Mouse (Mus musculus): ENCODE measurements at regions not wholly inside any gene's neighbourhood (a gene's known extent, or its start where the extent isn't known, plus 50 kb on each side); places are given as distances from the start of the nearest gene placed in this dataset.

DNA sequence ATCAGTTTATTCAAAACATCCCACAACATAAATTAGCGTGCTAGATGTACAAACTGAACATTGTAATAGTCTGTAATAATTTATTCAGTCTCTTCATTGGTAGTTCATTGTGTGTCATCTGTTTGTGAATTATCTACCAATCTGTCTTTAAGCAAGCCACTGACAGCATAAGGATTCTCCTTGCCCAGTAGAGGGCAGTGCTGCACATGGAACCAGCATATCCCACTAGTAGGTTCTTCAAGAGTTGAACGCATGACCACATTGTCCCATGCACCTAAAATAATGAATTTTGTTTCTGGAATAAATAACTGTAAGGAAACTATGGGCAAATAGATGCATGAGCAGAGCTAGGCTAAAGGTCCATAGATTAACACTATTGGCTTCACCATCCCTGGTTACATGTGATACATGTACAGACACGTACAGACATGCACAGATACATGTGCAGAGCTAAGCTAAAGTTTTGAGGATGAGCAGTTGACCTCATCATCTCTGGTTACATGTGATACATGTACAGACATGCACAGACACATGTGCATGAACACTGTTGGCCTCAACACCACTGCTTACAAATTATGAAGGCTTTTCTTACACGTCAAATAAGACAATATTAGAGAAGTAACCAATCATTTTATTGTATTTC lies 143.0 kb upstream of the Ctnnd2 start:
- peak; percentile 77 to 86 for DNase-seq (ENCODE audit: low spot score in 2 of 2)

DNA sequence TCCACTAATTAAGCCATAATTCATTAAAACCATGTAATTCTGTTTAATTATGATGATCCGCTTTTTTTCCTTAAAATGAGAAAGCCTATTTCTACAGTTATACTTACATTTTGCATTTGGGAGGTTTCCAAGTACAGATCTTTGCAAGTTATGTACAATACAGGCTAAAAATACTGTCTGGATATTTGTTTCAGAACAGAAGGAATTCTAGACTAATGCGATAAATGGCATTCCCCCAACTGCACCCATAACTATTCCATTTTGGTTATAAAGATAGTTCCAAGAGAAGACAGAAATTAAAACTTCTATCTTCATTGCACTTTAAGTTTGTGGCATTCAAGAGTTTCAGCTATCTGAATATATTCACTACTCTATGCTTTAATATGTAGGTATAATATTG lies 137.0 kb upstream of the Ctnnd2 start:
- no peak for DNase-seq (ENCODE audit: low spot score in 2 of 2)

DNA sequence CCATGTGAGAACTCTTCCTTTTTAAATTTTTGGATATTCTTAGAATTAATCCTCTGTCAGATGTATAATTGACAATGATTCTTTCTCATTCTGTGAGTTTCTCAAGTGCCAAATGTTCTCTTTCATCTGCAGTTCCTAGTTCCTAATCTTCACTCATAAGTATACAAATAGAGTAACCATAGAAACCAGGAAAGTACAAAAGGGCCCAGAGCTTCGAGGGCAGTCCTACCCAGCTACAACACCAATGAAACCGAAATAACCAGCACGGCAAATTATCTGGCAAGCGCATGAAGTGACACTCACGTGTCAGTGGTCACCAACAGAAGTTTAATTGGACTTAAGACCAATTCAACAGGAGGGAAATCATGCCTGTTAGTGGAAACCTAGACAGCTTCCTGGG lies 121.5 kb upstream of the Ctnnd2 start:
- DNase-seq (ENCODE audit: low spot score in 2 of 2) = no peak

DNA sequence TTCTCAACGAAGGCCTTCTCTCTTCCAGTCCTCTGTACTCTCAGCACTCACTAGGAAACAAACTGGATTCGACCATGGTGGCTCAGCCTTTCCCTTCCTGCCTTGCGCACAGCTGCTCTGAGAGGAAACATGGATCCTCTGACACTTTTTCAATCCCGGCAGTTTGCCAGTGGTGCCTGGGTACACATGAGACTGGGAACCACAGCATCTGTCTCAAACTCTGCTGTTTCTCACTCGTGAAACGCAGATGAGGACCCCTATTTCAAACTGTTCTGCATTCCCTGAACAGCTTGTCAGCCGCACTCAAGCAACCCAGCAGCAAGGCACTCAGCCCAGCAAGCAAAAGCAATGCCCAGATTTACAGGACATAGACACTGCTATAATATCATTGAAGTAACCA lies 112.6 kb upstream of the Ctnnd2 start:
- peak; percentile 73 to 78 for DNase-seq (ENCODE audit: low spot score in 2 of 2)

DNA sequence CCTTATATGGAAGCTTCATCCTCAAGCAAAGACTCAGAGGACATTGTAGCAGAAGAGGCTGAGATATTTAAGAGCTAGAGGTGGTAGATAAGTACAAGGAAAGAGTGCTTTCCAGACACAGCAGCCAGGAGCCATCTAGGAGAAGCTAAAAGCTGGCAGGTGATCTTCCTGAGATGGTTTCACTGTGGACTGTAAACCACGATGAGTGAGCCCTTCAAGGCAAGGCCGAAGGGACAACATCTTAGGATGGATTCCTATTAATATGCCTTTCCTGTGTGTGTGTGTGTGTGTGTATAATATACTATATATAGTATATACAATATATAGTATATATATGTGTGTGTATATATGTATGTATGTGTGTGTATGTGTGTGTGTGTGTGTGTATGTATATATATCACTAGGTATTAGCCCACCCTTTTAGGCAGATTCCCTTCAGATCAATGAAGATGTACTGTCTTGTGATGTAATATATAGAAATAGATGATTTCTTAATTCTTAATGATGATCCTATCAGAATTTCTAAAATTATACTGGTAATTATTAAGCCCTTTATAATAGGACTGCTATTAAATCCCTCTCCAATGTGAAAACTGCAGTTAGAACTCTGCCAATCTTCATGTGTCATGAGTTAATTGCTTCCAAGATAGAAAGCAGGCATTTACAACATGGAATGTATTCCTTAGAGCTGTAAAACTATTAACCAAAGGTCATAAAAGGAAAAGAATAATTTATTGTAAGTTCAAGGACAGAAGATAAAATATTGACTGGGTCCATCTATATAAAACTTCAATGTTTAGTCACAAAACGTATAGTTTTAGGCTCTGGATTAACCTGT lies 111.7 kb upstream of the Ctnnd2 start:
- no peak for DNase-seq (ENCODE audit: low spot score in 2 of 2)

DNA sequence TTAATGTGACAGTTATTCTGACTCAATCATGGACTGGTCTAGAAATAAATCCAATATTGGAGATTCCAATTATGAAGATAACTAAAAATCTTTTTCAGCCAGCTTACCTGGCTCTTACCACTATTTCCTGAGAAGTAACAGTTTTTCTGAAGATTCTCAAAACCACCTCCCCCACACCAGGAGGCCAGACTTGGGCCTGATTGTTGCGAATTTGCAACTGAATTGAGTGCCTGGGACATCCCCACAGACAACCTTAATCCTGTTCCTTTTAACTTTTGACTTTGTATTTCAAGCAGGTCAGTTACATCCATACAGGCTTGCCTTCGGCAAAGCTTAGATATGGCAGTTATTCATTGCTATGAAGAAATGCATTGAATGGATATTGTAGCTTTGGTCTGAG lies 100.7 kb upstream of the Ctnnd2 start:
- no peak for DNase-seq (ENCODE audit: low spot score in 2 of 2)

GRCm38 (mm10) chr15:30072301-30072700 lies 100.1 kb upstream of the Ctnnd2 start:
- DNase-seq (ENCODE audit: low spot score in 2 of 2) = no peak

- no peak for DNase-seq (ENCODE audit: low spot score in 2 of 2)
These were observed 85.3 kb upstream of the Ctnnd2 start for GRCm38 (mm10) chr15:30087120-30087519.

DNA sequence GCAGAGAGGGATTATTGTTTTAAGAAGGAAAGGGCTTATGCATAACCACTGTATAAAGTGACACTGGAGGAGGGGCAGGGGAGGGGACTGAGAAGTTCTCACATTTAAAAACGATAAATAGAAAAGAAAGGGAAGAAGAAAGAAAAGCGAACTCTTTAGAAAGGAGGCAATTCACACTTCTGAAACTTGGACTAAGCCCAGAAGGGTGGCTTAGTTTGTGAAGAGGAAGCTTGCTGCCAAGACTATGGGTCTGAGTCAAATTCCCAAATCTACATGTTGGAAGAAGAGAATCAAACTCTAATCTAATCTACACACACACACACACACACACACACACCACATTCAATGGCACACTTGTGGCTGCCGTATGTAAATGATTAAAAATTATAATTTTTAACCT lies 50.3 kb upstream of the Ctnnd2 start:
- no peak for DNase-seq (ENCODE audit: low spot score in 2 of 2)
